Mouse (Mus musculus) heart, postnatal 14 days (tissue): Measurements from ENCODE around the gene Srp9. TPM values are rescaled to one million over a fixed set of nuclear protein-coding genes. Genes with fewer than 3 reads are reported as not detected.
A peak's percentile ranks its signal among the peaks of the same experiment; 100 is the strongest.

ENCODE experiments used
- DNase-seq, 2 experiments: peaks; one replicate each; pipeline ENCODE4 v3.0.0; 2021 to 2022
- intact Hi-C: fragments of 180-260 bp; cut with DNase I; formaldehyde crosslinking; loops from one replicate; pipeline ENCODE4 v1.15.1; 2025
- long read RNA-seq, 2 experiments: library from polyadenylated mRNA; stranded (forward); transcript quantifications; one replicate each; pipeline ENCODE4 v2.0.0; 2021
- total RNA-seq, 2 experiments: library from RNA; stranded (reverse); gene quantifications; 2 replicates each; pipeline ENCODE4 v1.2.3; 2021

Gene Srp9
- 10 to 100 TPM; 42.6 to 46.6 TPM for total RNA-seq
- long read RNA-seq, experiment 1, transcript Srp9-202 (2 exons, 823 nt): minor isoform, 7 of 120 reads
- long read RNA-seq, experiment 1, transcript Srp9-201 (3 exons, 1,367 nt): major isoform, 112 of 120 reads
- long read RNA-seq, experiment 1, partial matches to known transcripts: 0 of 120 reads
- long read RNA-seq, experiment 1, other reads (novel, unspliced or antisense): 1 of 120 reads
- long read RNA-seq, experiment 2, transcript Srp9-201 (3 exons, 1,367 nt): major isoform, 90 of 94 reads
- long read RNA-seq, experiment 2, partial matches to known transcripts: 0 of 94 reads
- long read RNA-seq, experiment 2, other reads (novel, unspliced or antisense): 0 of 94 reads

- intact Hi-C loops: loop anchor here (10.0 kb wide), 1 partner anchor 410 kb away; no protein-coding TSS in a partner anchor
- peak; percentile 99 for DNase-seq
Observed at GRCm38 (mm10) chr1:182124506-182124905, at the start of gene Srp9. TSS of gene Srp9 (plus strand) at chr1:182124737.

- DNase-seq: peak; percentile 29 to 44
Observed at GRCm38 (mm10) chr1:182081744-182082419, 42.7 kb upstream of the Srp9 start.

GRCm38 (mm10) chr1:182083459-182083858 is 41.1 kb upstream of the Srp9 start:
- intact Hi-C loops: no loop called here
- no peak for DNase-seq

More at GRCm38 (mm10) chr1:182081744-182082419, 42.7 kb upstream of the Srp9 start:
- intact Hi-C loops: no loop called here

- intact Hi-C loops: no loop called here
- DNase-seq: no peak
Observed at GRCm38 (mm10) chr1:182086759-182087158, 37.8 kb upstream of the Srp9 start.

DNA sequence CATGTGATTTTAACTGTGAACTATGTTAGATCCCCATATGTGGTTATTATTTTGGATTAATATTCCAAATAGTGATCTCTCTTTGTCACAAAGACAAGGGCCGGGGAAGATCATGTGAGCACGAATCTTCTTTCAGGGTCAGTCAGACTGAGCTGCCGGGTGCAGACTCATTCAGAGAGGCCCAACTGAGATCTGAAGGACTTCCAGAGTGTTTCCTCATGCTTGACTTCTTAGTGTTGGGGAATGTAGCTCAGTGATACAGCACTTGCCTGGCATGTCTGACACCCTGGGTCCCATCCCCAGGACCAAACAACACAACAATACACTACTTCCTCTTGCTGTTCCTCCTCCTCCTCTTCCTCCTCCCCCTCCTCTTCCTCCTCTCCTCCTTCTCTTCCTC is 37.2 kb upstream of the Srp9 start:
- DNase-seq: no peak
- intact Hi-C loops: no loop called here

DNA sequence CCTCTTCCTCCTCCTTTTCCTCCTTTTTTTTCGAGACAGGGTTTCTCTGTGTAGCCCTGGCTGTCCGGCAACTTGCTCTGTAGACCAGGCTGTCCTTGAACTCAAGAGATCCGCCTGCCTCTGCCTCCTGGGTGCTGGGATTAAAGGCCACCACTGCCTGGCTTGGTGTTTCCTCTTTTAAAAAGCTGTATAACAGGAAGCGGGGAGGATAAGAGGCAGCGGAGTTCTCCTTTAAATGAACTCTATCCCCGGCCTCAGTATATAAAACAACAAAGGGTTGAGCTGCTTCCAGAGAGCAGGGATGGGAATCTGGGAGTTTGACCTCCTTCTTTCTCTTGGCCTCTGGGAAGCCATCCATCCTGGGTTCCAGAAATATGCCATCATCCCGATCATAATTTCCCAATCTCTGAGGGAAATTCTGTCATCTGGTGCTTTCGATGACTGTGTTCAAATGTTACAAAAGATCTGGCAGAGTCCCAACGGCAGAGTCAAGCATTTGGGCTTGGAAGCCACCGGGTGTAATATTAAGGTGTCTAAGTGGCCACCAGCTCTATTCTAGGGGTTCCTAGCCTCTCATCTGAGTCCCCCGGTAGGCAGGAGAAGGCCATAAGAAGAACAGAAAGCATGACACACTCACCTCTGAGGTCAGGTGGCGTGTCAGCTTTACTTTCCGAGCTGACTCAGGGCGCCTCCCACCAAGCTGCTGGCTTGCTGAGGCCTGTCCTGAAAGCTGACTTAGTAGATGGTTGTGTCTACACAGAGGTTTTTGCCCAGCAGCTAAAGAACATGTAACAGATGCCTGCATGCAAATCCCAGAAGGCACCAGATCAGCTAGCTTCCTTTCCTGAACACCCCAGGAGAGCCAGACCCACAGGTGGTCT is 36.5 kb upstream of the Srp9 start:
- intact Hi-C loops: no loop called here
- DNase-seq: no peak

GRCm38 (mm10) chr1:182088844-182089418 is 35.6 kb upstream of the Srp9 start:
- intact Hi-C loops: no loop called here
- DNase-seq: peak; percentile 44 to 57

GRCm38 (mm10) chr1:182089600-182090297 is 34.8 kb upstream of the Srp9 start:
- intact Hi-C loops: no loop called here

GRCm38 (mm10) chr1:182090298-182090677 is 34.2 kb upstream of the Srp9 start:
- DNase-seq: no peak
- intact Hi-C loops: no loop called here

More at GRCm38 (mm10) chr1:182089600-182090297, 34.8 kb upstream of the Srp9 start:
- peak in 1 of 2 experiments; percentile 27 for DNase-seq

- DNase-seq: no peak
- intact Hi-C loops: no loop called here
Observed at GRCm38 (mm10) chr1:182091261-182091660, 33.3 kb upstream of the Srp9 start.

DNA sequence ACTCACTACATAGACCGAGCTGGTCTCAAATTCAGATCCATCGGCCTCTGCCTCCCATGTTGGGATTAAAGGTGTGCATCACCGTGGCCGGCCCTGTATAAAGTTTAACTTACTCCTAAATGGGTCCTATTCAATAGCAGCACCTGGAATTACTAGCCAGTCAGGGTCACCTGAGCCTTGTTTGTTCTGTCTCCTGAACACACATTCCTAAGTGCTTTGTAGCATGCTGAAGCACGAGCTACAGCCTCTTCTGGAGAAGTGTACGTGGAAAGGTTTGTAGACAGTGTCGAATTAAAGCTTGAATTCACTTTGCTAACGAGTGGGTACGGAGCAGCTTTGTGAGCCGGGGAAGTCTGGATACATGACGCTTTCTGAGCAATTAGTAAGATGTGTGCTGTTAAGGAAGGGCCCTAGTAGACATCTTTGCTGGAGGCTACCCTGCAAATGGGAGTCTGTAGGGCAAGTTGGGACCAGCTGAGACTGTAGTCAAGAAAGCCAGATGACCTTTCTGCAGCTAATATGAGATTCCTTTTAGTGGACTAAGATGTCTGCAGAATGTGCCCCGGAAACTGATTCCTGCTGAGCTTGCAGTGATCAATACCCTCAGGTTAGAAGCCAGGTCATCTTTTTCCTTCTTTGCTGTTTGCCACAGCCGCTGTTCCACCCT is 32.7 kb upstream of the Srp9 start:
- no peak for DNase-seq
- intact Hi-C loops: no loop called here

- intact Hi-C loops: no loop called here
- no peak for DNase-seq
Observed at GRCm38 (mm10) chr1:182092413-182092800, 32.1 kb upstream of the Srp9 start.

- DNase-seq: no peak
Observed at GRCm38 (mm10) chr1:182093407-182093806, 31.1 kb upstream of the Srp9 start.

GRCm38 (mm10) chr1:182094473-182095136 is 29.9 kb upstream of the Srp9 start:
- no peak for DNase-seq
- intact Hi-C loops: no loop called here

More at GRCm38 (mm10) chr1:182093407-182093806, 31.1 kb upstream of the Srp9 start:
- intact Hi-C loops: no loop called here

DNA sequence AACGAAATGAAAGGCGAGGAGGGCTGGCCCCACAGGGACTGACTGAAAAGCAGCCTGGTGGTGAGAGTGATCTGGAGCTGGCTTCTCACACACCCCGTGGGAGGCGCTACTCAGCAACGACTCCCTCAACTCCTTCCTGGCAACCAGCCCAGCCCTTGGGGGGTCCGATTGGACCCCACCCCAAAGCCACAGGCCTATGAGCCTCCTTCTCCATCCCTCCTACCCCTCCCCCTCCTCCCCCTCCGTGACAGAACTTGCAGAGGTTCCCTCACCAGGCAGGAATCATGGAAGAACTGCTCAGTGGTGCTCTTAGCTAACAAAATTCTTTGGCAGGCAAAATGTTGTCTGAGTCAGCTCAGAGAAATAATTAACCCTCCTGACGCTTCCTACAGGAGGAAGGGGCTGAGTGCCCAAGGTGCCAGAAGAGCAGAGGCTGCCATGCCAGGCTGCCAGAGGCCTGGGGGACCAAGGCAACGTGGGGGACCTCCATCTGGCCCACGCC is 29.2 kb upstream of the Srp9 start:
- peak; percentile 43 to 60 for DNase-seq
- intact Hi-C loops: no loop called here

DNA sequence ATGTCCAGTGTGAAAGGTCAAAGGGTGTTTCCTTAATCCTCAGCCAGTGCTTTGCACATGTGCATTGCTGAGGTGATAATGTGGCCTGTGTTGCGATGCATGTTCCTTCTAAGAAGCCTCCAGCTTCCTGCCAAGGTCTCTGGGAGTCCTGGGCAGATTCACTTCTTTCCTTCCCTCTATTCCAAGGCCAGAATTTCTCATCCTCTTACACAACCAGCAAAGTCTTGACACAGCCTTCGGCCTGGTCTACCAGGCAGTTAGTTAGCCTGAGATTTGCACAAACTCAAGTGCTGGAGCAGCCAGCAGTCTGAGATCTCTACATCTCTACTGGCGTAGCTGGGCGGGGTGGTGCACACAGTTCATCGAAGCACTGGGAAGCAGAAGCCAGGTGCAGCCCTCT is 27.8 kb upstream of the Srp9 start:
- intact Hi-C loops: no loop called here
- DNase-seq: no peak

DNA sequence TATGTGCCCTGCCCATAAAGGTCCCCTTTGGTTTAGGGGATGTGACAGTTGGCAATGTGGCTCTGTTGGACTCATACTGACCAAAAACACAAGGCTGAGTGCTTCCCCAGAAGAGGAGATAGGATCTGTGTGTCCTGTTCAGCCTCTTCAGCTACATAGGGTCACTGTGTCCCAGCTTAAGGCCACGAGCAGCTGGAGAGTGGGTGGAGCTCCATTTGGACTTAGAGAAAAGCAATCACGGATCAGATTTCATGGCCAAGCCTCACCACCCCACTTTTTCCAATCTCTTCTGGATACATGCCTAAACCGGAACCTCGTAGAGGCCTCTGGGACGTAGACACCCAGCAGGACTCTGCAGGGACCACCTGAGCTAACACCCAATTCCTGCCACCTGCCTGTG is 25.5 kb upstream of the Srp9 start:
- no peak for DNase-seq
- intact Hi-C loops: no loop called here

- no peak for DNase-seq
- intact Hi-C loops: no loop called here
Observed at GRCm38 (mm10) chr1:182100403-182100802, 24.1 kb upstream of the Srp9 start.

- no peak for DNase-seq
- intact Hi-C loops: no loop called here
Observed at GRCm38 (mm10) chr1:182101468-182101867, 23.1 kb upstream of the Srp9 start.
